Mouse (Mus musculus) CH12.LX (cell line): Measurements from ENCODE around the gene Ctsh. TPM values are rescaled to one million over a fixed set of nuclear protein-coding genes. Genes with fewer than 3 reads are reported as not detected.

ENCODE experiments used
- DNase-seq: peaks from one replicate; pipeline ENCODE4 v3.0.0-alpha.2; 2013; ENCODE audit errors: extremely low read depth
- H3K27ac ChIP-seq: 2 replicates; pipeline ENCODE4 v1.5.1; 2012; ENCODE audit warnings: low read depth, mild to moderate bottlenecking, control low read depth, moderate library complexity; ENCODE audit not compliant: insufficient read depth
- H3K27me3 ChIP-seq: replicated peaks from 2 replicates; pipeline ENCODE3; 2012; ENCODE audit warnings: inconsistent platforms
- H3K36me3 ChIP-seq, 2 experiments: replicated peaks in 1 of 2; 2 replicates each; pipeline versions ENCODE3 to v1.6.1; 2012; ENCODE audit warnings: inconsistent platforms in 1 of 2, low read length in 1 of 2, mild to moderate bottlenecking in 1 of 2, mixed read lengths in 1 of 2, moderate library complexity in 1 of 2; ENCODE audit not compliant: control insufficient read depth in 1 of 2, insufficient read depth in 1 of 2
- H3K4me1 ChIP-seq, 2 experiments: 2 replicates each; pipeline ENCODE4 v1.6.1; 2012; ENCODE audit warnings: inconsistent platforms in 1 of 2, moderate library complexity in 1 of 2; ENCODE audit not compliant: insufficient read depth in 2 of 2, control insufficient read depth in 1 of 2
- H3K4me2 ChIP-seq: 2 replicates; pipeline ENCODE4 v1.6.1; 2012; ENCODE audit warnings: low read depth, mild to moderate bottlenecking, control low read depth; ENCODE audit not compliant: poor library complexity, insufficient read depth, severe bottlenecking
- H3K4me3 ChIP-seq, 3 experiments: fragments of 150-350 bp in 1 of 3; sonication (generic) in 1 of 3; replicated peaks in 1 of 3; 2 replicates each; pipeline versions ENCODE3 to v1.5.1; 2011 to 2012; ENCODE audit warnings: low read depth in 2 of 3, low read length in 2 of 3, mild to moderate bottlenecking in 2 of 3, moderate library complexity in 2 of 3, control low read depth in 1 of 3, improper control_type of control experiment in 1 of 3, inconsistent platforms in 1 of 3, mixed read lengths in 1 of 3; ENCODE audit not compliant: poor library complexity in 1 of 3
- H3K79me2 ChIP-seq: replicated peaks from 2 replicates; pipeline ENCODE4 v1.6.1; 2012; ENCODE audit warnings: mild to moderate bottlenecking, moderate library complexity; ENCODE audit not compliant: control insufficient read depth, poor library complexity, insufficient read depth, severe bottlenecking; ENCODE audit errors: extremely low read depth
- H3K9ac ChIP-seq: 2 replicates; pipeline ENCODE4 v1.6.1; 2012; ENCODE audit warnings: low read depth, mild to moderate bottlenecking, control low read depth, moderate library complexity; ENCODE audit not compliant: insufficient read depth
- H3K9me3 ChIP-seq: replicated peaks from 2 replicates; pipeline ENCODE3; 2012; ENCODE audit warnings: low read length, inconsistent platforms, mixed read lengths
- CTCF ChIP-seq, 2 experiments: IDR thresholded peaks in 1 of 2; conservative IDR thresholded peaks in 1 of 2; 2 replicates each; pipeline ENCODE4 v1.5.1; 2011 to 2012; ENCODE audit warnings: low read depth in 2 of 2, low read length in 2 of 2, improper control_type of control experiment in 1 of 2, inconsistent platforms in 1 of 2, mild to moderate bottlenecking in 1 of 2, moderate library complexity in 1 of 2
- EP300 ChIP-seq: IDR thresholded peaks from 2 replicates; pipeline ENCODE4 v1.6.1; 2011; ENCODE audit warnings: low read length, improper control_type of control experiment
- GABPA ChIP-seq: IDR thresholded peaks from 2 replicates; pipeline ENCODE4 v1.6.1; 2012; ENCODE audit warnings: low read depth, low read length, improper control_type of control experiment, inconsistent platforms; ENCODE audit not compliant: insufficient replicate concordance
- IRF4 ChIP-seq: IDR thresholded peaks from 2 replicates; pipeline ENCODE4 v1.6.1; 2014; ENCODE audit warnings: low read depth, mild to moderate bottlenecking, inconsistent platforms, low read length, improper control_type of control experiment
- KAT2A ChIP-seq: IDR thresholded peaks from 2 replicates; pipeline ENCODE4 v1.6.1; 2012; ENCODE audit warnings: low read length, improper control_type of control experiment, inconsistent platforms; ENCODE audit not compliant: insufficient replicate concordance
- MAZ ChIP-seq: IDR thresholded peaks from 2 replicates; pipeline ENCODE4 v1.6.1; 2012; ENCODE audit warnings: low read depth, mild to moderate bottlenecking, inconsistent platforms, low read length, improper control_type of control experiment, moderate library complexity
- MYC ChIP-seq: IDR thresholded peaks from 2 replicates; pipeline ENCODE4 v1.6.1; 2011; ENCODE audit warnings: low read depth, mild to moderate bottlenecking, improper control_type of control experiment, low read length
- PAX5 ChIP-seq: IDR thresholded peaks from 2 replicates; pipeline ENCODE4 v1.6.1; 2012; ENCODE audit warnings: low read length, inconsistent platforms, mixed read lengths
- RCOR1 ChIP-seq: conservative IDR thresholded peaks from 2 replicates; pipeline ENCODE4 v1.6.1; 2012; ENCODE audit warnings: low read depth, mild to moderate bottlenecking, inconsistent platforms, low read length, improper control_type of control experiment
- TCF12 ChIP-seq: IDR thresholded peaks from 2 replicates; pipeline ENCODE4 v1.6.1; 2014; ENCODE audit warnings: low read depth, mild to moderate bottlenecking, inconsistent platforms, low read length, improper control_type of control experiment
- USF2 ChIP-seq: conservative IDR thresholded peaks from 2 replicates; pipeline ENCODE4 v1.6.1; 2011; ENCODE audit warnings: low read depth, low read length, improper control_type of control experiment
- ZKSCAN1 ChIP-seq: IDR thresholded peaks from 2 replicates; pipeline ENCODE4 v1.6.1; 2012; ENCODE audit warnings: low read depth, inconsistent platforms, low read length, improper control_type of control experiment, borderline replicate concordance
- dilution Hi-C: fragments of 300-500 bp; cut with MboI; formaldehyde crosslinking; loops from 2 replicates; pipeline ENCODE4 v1.14.3; 2020; ENCODE audit warnings: low sequenced_read_pairs; ENCODE audit not compliant: extremely low pct_unique_long_range_greater_than_20kb, extremely low pct_ligation_motif_present
- in situ Hi-C: fragments of 300-500 bp; cut with MboI; formaldehyde crosslinking; loops from 3 replicates; pipeline ENCODE4 v1.14.3; 2019; ENCODE audit warnings: low sequenced_read_pairs, low pct_ligation_motif_present, low pct_unique_long_range_greater_than_20kb, mixed read lengths
- polyA plus RNA-seq: library from polyadenylated mRNA; unstranded; fragments of >175 nt; gene quantifications from 2 replicates; pipeline ENCODE4 v1.2.1, GENCODE M21; 2012; ENCODE audit warnings: low read depth; ENCODE audit not compliant: insufficient read length
- total RNA-seq, 2 experiments: library from RNA; depleted of rRNA; stranded (reverse); fragments of 300-350 nt in 1 of 2; fragments of >200 nt in 1 of 2; gene quantifications; 2 replicates each; pipeline ENCODE4 v1.2.3; 2012 to 2014

The Ctsh gene
- total and polyA plus RNA-seq, 3 experiments = 133 to 316 (median 256) TPM

- Histone ChIP-seq H3K36me3 (no peaks in the 10 kb centered on the region), H3K4me3 (no peak overlapping the region), H3K9ac (no peak overlapping the region), H3K4me2 (no peak overlapping the region), H3K4me1 (peaks cover 5 to 23% of the 10 kb centered on the region in 2 experiments; a peak in 3 of 4 replicates)
- TF ChIP-seq EP300 (peak; percentile 65), IRF4 (peak; percentile 85), USF2 (no peak)
- TF ChIP-seq, all 38 proteins: peak for 2
- H3K27ac ChIP-seq = no peak overlapping the region
- no peaks in the 10 kb centered on the region for H3K27me3 ChIP-seq
- H3K79me2 ChIP-seq = no peaks in the 10 kb centered on the region
- DNase-seq = peak; percentile 40
- dilution Hi-C loops = no loop called here
- H3K9me3 ChIP-seq = no peaks in the 10 kb centered on the region
- in situ Hi-C loops = no loop called here
Observed at GRCm38 (mm10) chr9:90021442-90021841, 32.5 kb upstream of the Ctsh start.

DNA sequence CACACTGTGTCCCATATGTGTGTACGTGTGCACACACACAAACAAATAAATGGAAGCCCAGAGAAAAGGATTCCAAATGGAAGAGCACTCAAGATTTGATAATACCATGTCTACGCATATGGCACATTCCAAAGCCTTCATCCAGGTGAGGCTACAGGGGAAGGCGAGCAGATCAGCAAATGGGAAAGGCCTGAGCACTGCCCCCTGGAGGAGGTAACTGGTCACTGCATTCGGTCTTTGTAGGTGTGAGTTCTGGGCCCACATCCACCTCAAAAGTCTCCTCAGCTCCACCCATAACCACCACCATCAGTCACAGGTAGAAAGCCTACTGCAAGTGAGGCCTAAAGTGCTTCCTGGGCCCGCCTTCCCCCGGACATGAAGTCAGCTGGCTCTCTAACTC, 26.2 kb upstream of the Ctsh start:
- no peaks in the 10 kb centered on the region for H3K9me3 ChIP-seq
- peaks cover 4 to 20% of the 10 kb centered on the region in 2 experiments; a peak in 3 of 4 replicates for H3K4me1 ChIP-seq
- no peaks in the 10 kb centered on the region for H3K36me3 ChIP-seq
- no peaks in the 10 kb centered on the region for H3K27me3 ChIP-seq
- in situ Hi-C loops = no loop called here
- no peak overlapping the region for H3K4me3 ChIP-seq
- no peaks in the 10 kb centered on the region for H3K79me2 ChIP-seq
- TF ChIP-seq CTCF (conservative IDR thresholded peaks at IDR 0.05 in 1 of 2, IDR thresholded peaks at IDR 0.05 in 1 of 2; ENCODE audit: low read depth in 2 of 2, low read length in 2 of 2) (peak; percentile 45 to 51; a peak in 3 of 4 replicates), MAZ (no peak), TCF12 (no peak)
- TF ChIP-seq, all 38 proteins: peak for 1
- no peak overlapping the region for H3K4me2 ChIP-seq
- no peak overlapping the region for H3K9ac ChIP-seq
- DNase-seq = no peak
- H3K27ac ChIP-seq = no peak overlapping the region
- dilution Hi-C loops = no loop called here

- TF ChIP-seq PAX5 (no peak), RCOR1 (no peak), KAT2A (no peak), MAZ (no peak), MYC (0 out of 2 replicates have a peak, but pooled peaks have one; percentile 51), GABPA (no peak), IRF4 (peak; percentile 88), EP300 (peak; percentile 85), USF2 (no peak), ZKSCAN1 (no peak), TCF12 (no peak)
- Histone ChIP-seq H3K79me2 (no peaks in the 10 kb centered on the region), H3K4me2 (no peak overlapping the region; the same call in 1 of the 2 replicates), H3K9me3 (no peaks in the 10 kb centered on the region), H3K9ac (no peak overlapping the region), H3K4me3 (no peak overlapping the region), H3K27me3 (no peaks in the 10 kb centered on the region), H3K4me1 (peaks cover 24 to 45% of the 10 kb centered on the region in 2 experiments), H3K27ac (no peak overlapping the region), H3K36me3 (no peaks in the 10 kb centered on the region)
- dilution Hi-C loops (no loop called here), in situ Hi-C loops (no loop called here)
- peak; percentile 58 for DNase-seq
Observed at GRCm38 (mm10) chr9:90033922-90034321, 20.0 kb upstream of the Ctsh start.
